Mouse (Mus musculus) lung, adult 2 months (tissue): ENCODE results near the gene Wdr18. TPM values are rescaled to one million over a fixed set of nuclear protein-coding genes. Genes with fewer than 3 reads are reported as not detected.

Experiments used
- DNase-seq: peaks from one replicate; pipeline ENCODE4 v3.0.0; 2022
- H3K4me1 ChIP-seq: fragments of 200-500 bp; 2 replicates; pipeline ENCODE4 v1.6.1; 2011; ENCODE audit warnings: low read length; ENCODE audit not compliant: control insufficient read depth, insufficient read depth
- H3K4me3 ChIP-seq: fragments of 200-500 bp; replicated peaks from 2 replicates; pipeline ENCODE3; 2011; ENCODE audit warnings: low read depth, mild to moderate bottlenecking, control low read depth, low read length; ENCODE audit errors: extremely low read depth
- CTCF ChIP-seq: fragments of 200-500 bp; IDR thresholded peaks from 2 replicates; pipeline ENCODE4 v1.5.1; 2011; ENCODE audit warnings: mild to moderate bottlenecking, low read length, control low read depth; ENCODE audit not compliant: insufficient read depth
- POLR2A ChIP-seq: fragments of 200-500 bp; IDR thresholded peaks from 2 replicates; pipeline ENCODE4 v1.6.1; 2011; ENCODE audit warnings: low read depth, mild to moderate bottlenecking, control low read depth, low read length, borderline replicate concordance; ENCODE audit errors: extremely low read depth
- WGBS: fragments of 180-500 bp; shearing (Covaris S2); methylation state at CpG from one replicate; pipeline ENCODE4 v1.1.7; 2018; 5-methylcytosine and 5-hydroxymethylcytosine counted together
- polyA plus RNA-seq: library from polyadenylated mRNA; depleted of rRNA; stranded (reverse); fragments of >200 nt; gene quantifications from 2 replicates; pipeline ENCODE4 v1.2.3, GENCODE M21; 2012

Gene Wdr18
- polyA plus RNA-seq, 1 experiment: 35.5 TPM

GRCm38 (mm10) chr10:79985334-79986231 is 25.6 kb downstream of the Wdr18 start:
- H3K4me1 ChIP-seq: peaks cover 30% of the 10 kb centered on the region
- peak; percentile 71 for DNase-seq

GRCm38 (mm10) chr10:79986232-79986878 is 26.4 kb downstream of the Wdr18 start:
- H3K4me3 ChIP-seq: no peak overlapping the region
- H3K4me1 ChIP-seq: peaks cover 30% of the 10 kb centered on the region
- no peak for DNase-seq
- 13% methylated on average over 6 of the region's 6 CpGs for WGBS
- TF ChIP-seq POLR2A (peak; percentile 35; the same call in 1 of the 2 replicates), CTCF (no peak)

More at GRCm38 (mm10) chr10:79985334-79986231, 25.6 kb downstream of the Wdr18 start:
- TF ChIP-seq POLR2A (peak; percentile 44; the same call in 1 of the 2 replicates), CTCF (no peak)
- peak overlapping the region; percentile 87 for H3K4me3 ChIP-seq
- under 1% methylated on average over 35 of the region's 35 CpGs for WGBS

- peak; percentile 88 for DNase-seq
- TF ChIP-seq CTCF (peak; percentile 69), POLR2A (peak; percentile 38; the same call in 1 of the 2 replicates)
- 5% methylated on average over 11 of the region's 11 CpGs for WGBS
- H3K4me3 ChIP-seq: peak overlapping the region; percentile 4
- H3K4me1 ChIP-seq: peaks cover 30% of the 10 kb centered on the region
Measured at GRCm38 (mm10) chr10:79986963-79987362, 27.0 kb downstream of the Wdr18 start.

DNA sequence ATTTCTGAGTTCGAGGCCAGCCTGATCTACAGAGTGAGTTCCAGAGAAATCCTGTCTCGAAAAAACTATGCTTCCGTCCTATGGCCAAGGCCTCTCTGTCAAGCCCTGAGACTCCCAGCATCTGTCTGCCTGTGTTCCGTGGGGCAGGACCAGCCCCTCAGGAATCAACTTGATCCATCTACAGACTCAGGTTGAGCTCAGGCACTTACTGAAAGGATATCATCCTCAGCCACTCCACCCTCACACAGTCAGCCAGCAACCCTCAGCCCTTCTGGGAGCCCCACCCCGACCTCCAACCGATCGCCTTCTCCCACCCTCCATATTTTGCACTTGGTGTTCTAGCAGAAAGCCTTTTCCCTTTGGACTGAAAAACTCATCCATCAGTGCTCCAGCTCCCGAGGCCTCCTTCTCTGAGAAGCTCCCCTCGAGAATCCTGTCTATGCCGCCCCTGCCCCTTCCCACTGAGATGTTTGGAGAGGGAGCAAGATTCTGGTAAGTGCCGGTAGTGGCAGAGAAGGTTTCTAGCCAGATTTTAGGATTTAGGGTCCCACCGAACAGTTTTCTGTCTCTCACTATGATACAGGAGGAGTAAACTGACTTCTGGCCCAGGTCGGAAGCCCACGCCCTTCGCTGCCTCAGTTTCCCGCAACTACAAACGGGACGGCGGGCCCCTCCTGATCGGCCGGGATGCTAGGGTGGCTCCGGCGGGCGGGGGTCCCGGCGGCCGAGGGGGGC is 28.0 kb downstream of the Wdr18 start:
- H3K4me1 ChIP-seq: peaks cover 24% of the 10 kb centered on the region
- peak; percentile 23; the same call in 1 of the 2 replicates for TF ChIP-seq POLR2A
- no peak for TF ChIP-seq CTCF
- WGBS: 10% methylated on average over 27 of the region's 27 CpGs
- peak; percentile 53 for DNase-seq
- H3K4me3 ChIP-seq: peak overlapping the region; percentile 86

DNA sequence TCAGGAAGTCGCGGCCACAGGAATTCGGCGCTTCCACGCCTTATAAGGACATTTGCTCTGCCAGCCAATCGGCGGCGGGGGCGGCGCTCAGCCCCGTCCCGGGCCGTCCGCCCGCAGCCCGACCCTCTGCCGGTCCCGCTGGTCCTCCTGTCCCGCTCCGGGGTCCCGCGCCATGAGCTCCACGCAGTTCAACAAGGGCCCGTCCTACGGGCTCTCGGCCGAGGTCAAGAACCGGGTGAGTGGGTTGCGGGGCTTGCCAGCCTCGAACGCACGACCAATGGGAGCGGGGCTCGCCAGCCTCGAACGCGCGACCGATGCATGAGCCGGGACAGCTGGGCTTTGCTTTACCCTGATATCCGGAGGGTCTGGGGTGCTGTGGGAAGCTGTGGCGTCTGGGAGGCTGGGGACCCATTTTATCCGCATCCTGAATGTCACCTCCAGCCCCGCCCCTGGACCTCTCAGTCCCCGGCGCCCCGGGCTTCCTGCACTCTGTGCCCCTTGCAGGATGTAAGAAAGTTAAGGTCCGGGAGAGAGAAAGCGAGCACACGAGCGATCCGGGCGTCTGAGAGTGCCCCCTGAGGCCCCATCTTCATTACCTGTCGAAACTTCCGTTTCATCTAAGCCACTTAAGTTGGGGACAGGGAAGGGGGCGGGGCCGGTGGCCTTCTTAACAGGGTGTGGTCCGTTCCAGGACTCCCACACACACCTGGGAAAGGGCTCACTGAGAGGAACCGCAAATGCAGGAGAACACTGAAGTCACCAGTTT is 28.7 kb downstream of the Wdr18 start, which contains the start of gene Cnn2:
TSS of gene Cnn2 (plus strand) at position 79 of the 766 bp plus-strand sequence.
- peak within 1 kb of the TSS; percentile 86 for H3K4me3 ChIP-seq
- DNase-seq: peak; percentile 79
- H3K4me1 ChIP-seq: peaks cover 19% of the 10 kb centered on the region
- TF ChIP-seq POLR2A: peak; percentile 68; the same call in 1 of the 2 replicates
- TF ChIP-seq CTCF: no peak
- WGBS: 2% methylated on average over 58 of the region's 59 CpGs

GRCm38 (mm10) chr10:79989272-79989786 is 29.4 kb downstream of the Wdr18 start:
- DNase-seq: no peak
- Histone ChIP-seq H3K4me3 (peak overlapping the region; percentile 86), H3K4me1 (peaks cover 19% of the 10 kb centered on the region)
- WGBS: 22% methylated on average over 8 of the region's 8 CpGs
- TF ChIP-seq POLR2A (no peak), CTCF (no peak)

DNA sequence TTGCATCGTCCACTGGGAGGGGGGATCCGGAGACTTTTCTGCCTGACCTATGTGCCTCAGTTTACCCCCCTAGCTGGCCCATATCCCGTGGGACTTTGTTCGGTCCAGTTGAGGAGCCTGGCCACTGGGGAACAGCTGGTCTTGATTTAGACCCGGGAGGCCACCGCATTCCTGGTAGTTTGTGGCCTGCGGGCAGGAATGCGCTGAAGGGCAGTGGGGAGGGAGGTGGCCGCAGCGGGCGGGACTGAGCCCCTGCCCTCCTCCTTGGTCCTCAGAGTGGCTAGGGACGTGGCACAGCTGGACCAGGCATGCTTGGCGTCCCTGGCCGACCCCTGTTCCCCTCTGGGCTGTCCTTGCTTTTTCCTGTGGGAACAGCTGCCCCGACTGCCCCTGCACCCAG is 29.9 kb downstream of the Wdr18 start:
- H3K4me1 ChIP-seq: peaks cover 19% of the 10 kb centered on the region
- no peak for TF ChIP-seq CTCF
- peak; percentile 62; the same call in 1 of the 2 replicates for TF ChIP-seq POLR2A
- peak overlapping the region; percentile 86 for H3K4me3 ChIP-seq
- DNase-seq: peak; percentile 67
- WGBS: 24% methylated on average over 15 of the region's 15 CpGs

- no peak for DNase-seq
- H3K4me1 ChIP-seq: peaks cover 14% of the 10 kb centered on the region
- WGBS: 73% methylated on average over 12 of the region's 12 CpGs
- H3K4me3 ChIP-seq: no peak overlapping the region
- no peak for TF ChIP-seq POLR2A
- no peak for TF ChIP-seq CTCF
Measured at GRCm38 (mm10) chr10:79991099-79991498, 31.1 kb downstream of the Wdr18 start.

- peaks cover 11% of the 10 kb centered on the region for H3K4me1 ChIP-seq
- 89% methylated on average over 6 of the region's 6 CpGs for WGBS
- TF ChIP-seq POLR2A (no peak), CTCF (peak; percentile 15; the same call in 1 of the 2 replicates)
Measured at GRCm38 (mm10) chr10:79991548-79991947, 31.6 kb downstream of the Wdr18 start.

More at GRCm38 (mm10) chr10:79991548-79991947, 31.6 kb downstream of the Wdr18 start:
- no peak overlapping the region for H3K4me3 ChIP-seq
- DNase-seq: no peak
